8 mouse cellular contexts compared by ENCODE assay signal in genomic region chr13:51315008-51315778, GRCm38 (mm10).
A peak's percentile ranks its signal among the peaks of the same experiment; 100 is the strongest.
DNase-seq lines count a peak whose midpoint lies in the region; ATAC-seq lines count a peak whose summit lies in the region.

No protein-coding gene starts in this region.

- H3K9me3 ChIP-seq in kidney, embryonic 16.5 days (ENCODE audit: low read length): no peaks in the 10 kb centered on the region
- no peaks in the 10 kb centered on the region for H3K9me3 ChIP-seq in embryonic facial prominence, embryonic 11.5 days (replicated peaks; ENCODE audit: control insufficient read depth, low read length)
- no peaks in the 10 kb centered on the region for H3K9me3 ChIP-seq in hindbrain, embryonic 10.5 days
- no peaks in the 10 kb centered on the region for H3K9me3 ChIP-seq in midbrain, embryonic 16.5 days (replicated peaks; ENCODE audit: control insufficient read depth, low read length, poor library complexity, severe bottlenecking)

- peak overlapping the region; percentile 88 for H3K27ac ChIP-seq in kidney, embryonic 16.5 days (ENCODE audit: low read length)
- H3K27ac ChIP-seq in embryonic facial prominence, embryonic 11.5 days (replicated peaks; ENCODE audit: low read depth, low read length): peak overlapping the region; percentile 66
- H3K27ac ChIP-seq in hindbrain, embryonic 10.5 days: peak overlapping the region; percentile 84
- peak overlapping the region; percentile 61 for H3K27ac ChIP-seq in midbrain, embryonic 16.5 days (ENCODE audit: low read length)

- H3K9ac ChIP-seq in kidney, embryonic 16.5 days (replicated peaks; ENCODE audit: low read length): 0 out of 2 replicates have a peak overlapping the region, but pooled peaks have one; percentile 12
- peak overlapping the region; percentile 14; the same call in 1 of the 2 replicates for H3K9ac ChIP-seq in embryonic facial prominence, embryonic 11.5 days (replicated peaks; ENCODE audit: low read length)
- H3K9ac ChIP-seq in midbrain, embryonic 16.5 days (ENCODE audit: low read depth, low read length): no peak overlapping the region

- no peak for DNase-seq in kidney, postnatal 4 days
- DNase-seq in embryonic facial prominence, embryonic 11.5 days (ENCODE audit: low spot score): no peak
- no peak for DNase-seq in hindbrain, embryonic 10.5 days (ENCODE audit: low spot score)
- no peak for DNase-seq in T-cell, adult 2 months (ENCODE audit: low spot score)
- no peak for DNase-seq in layer of hippocampus, postnatal 36 days
- no peak for DNase-seq in ovary, adult 18-20 months (ENCODE audit: low spot score)

- H3K27me3 ChIP-seq in kidney, embryonic 16.5 days (ENCODE audit: insufficient read depth, low read length): no peaks in the 10 kb centered on the region
- no peaks in the 10 kb centered on the region for H3K27me3 ChIP-seq in embryonic facial prominence, embryonic 11.5 days (ENCODE audit: control insufficient read depth, insufficient read depth, low read length)
- H3K27me3 ChIP-seq in hindbrain, embryonic 10.5 days (ENCODE audit: insufficient read depth, poor library complexity, severe bottlenecking): no peaks in the 10 kb centered on the region
- H3K27me3 ChIP-seq in midbrain, embryonic 16.5 days (ENCODE audit: control insufficient read depth, insufficient read depth, low read depth, low read length): no peaks in the 10 kb centered on the region

- 45% methylated on average over 10 of the region's 10 CpGs for WGBS in kidney, embryonic 16.5 days
- 34% methylated on average over 10 of the region's 10 CpGs for WGBS in embryonic facial prominence, embryonic 11.5 days
- WGBS in hindbrain, embryonic 10.5 days: 58% methylated on average over 10 of the region's 10 CpGs
- 33% methylated on average over 10 of the region's 10 CpGs for WGBS in midbrain, embryonic 16.5 days

- H3K4me2 ChIP-seq in kidney, embryonic 16.5 days (replicated peaks; ENCODE audit: low read depth, low read length): no peak overlapping the region
- H3K4me2 ChIP-seq in embryonic facial prominence, embryonic 11.5 days (ENCODE audit: low read depth, low read length): no peak overlapping the region
- no peak overlapping the region for H3K4me2 ChIP-seq in midbrain, embryonic 16.5 days (ENCODE audit: low read length)

- H3K4me1 ChIP-seq in kidney, embryonic 16.5 days (ENCODE audit: insufficient read depth, low read length): peaks cover 50% of the 10 kb centered on the region
- H3K4me1 ChIP-seq in embryonic facial prominence, embryonic 11.5 days (ENCODE audit: control insufficient read depth, insufficient read depth, low read length): peaks cover 10% of the 10 kb centered on the region
- peaks cover 61% of the 10 kb centered on the region for H3K4me1 ChIP-seq in hindbrain, embryonic 10.5 days (replicated peaks)
- peaks cover 24% of the 10 kb centered on the region for H3K4me1 ChIP-seq in midbrain, embryonic 16.5 days (ENCODE audit: control insufficient read depth, insufficient read depth, low read length)

- no peaks in the 10 kb centered on the region for H3K36me3 ChIP-seq in kidney, embryonic 16.5 days (ENCODE audit: insufficient read depth, low read length)
- no peaks in the 10 kb centered on the region for H3K36me3 ChIP-seq in embryonic facial prominence, embryonic 11.5 days (replicated peaks; ENCODE audit: control insufficient read depth, insufficient read depth, low read depth, low read length)
- H3K36me3 ChIP-seq in hindbrain, embryonic 10.5 days: no peaks in the 10 kb centered on the region
- H3K36me3 ChIP-seq in midbrain, embryonic 16.5 days (ENCODE audit: control insufficient read depth, insufficient read depth, low read length): no peaks in the 10 kb centered on the region

- H3K4me3 ChIP-seq in kidney, embryonic 16.5 days (ENCODE audit: low read length): no peak overlapping the region
- no peak overlapping the region for H3K4me3 ChIP-seq in embryonic facial prominence, embryonic 11.5 days (ENCODE audit: low read depth, low read length)
- no peak overlapping the region for H3K4me3 ChIP-seq in hindbrain, embryonic 10.5 days
- no peak overlapping the region for H3K4me3 ChIP-seq in midbrain, embryonic 16.5 days (ENCODE audit: low read depth, low read length)

- ATAC-seq in kidney, embryonic 16.5 days (ENCODE audit: low FRiP score, low TSS enrichment): no peak
- ATAC-seq in embryonic facial prominence, embryonic 11.5 days (replicated peaks; ENCODE audit: insufficient number of reproducible peaks, low FRiP score, low TSS enrichment, low read depth): no peak
- ATAC-seq in midbrain, embryonic 16.5 days: peak; percentile 56
